Mouse (Mus musculus) forebrain, embryonic 16.5 days (tissue): ENCODE measurements around the gene Zfp879. TPM values are rescaled to one million over a fixed set of nuclear protein-coding genes. Genes with fewer than 3 reads are reported as not detected.

ENCODE experiments used
- ATAC-seq: fragments of 200-750 bp; cut with Nextera tagmentation; 2 replicates; pipeline ENCODE4 v1.8.0; 2017; ENCODE audit warnings: mild to moderate bottlenecking, moderate library complexity
- H3K27ac ChIP-seq: fragments of 300-500 bp; sonication (generic); 2 replicates; pipeline ENCODE4 v1.5.1; 2014; ENCODE audit warnings: low read length, control low read depth
- H3K27me3 ChIP-seq: fragments of 300-500 bp; sonication (generic); replicated peaks from 2 replicates; pipeline ENCODE4 v1.6.1; 2014; ENCODE audit warnings: low read length; ENCODE audit not compliant: control insufficient read depth, insufficient read depth
- H3K36me3 ChIP-seq: fragments of 300-500 bp; sonication (generic); 2 replicates; pipeline ENCODE4 v1.6.1; 2014; ENCODE audit not compliant: control insufficient read depth, insufficient read depth
- H3K4me1 ChIP-seq: fragments of 300-500 bp; sonication (generic); replicated peaks from 2 replicates; pipeline ENCODE4 v1.6.1; 2014; ENCODE audit warnings: low read length; ENCODE audit not compliant: control insufficient read depth, insufficient read depth
- H3K4me2 ChIP-seq: fragments of 300-500 bp; sonication (generic); 2 replicates; pipeline ENCODE4 v1.6.1; 2014; ENCODE audit warnings: mild to moderate bottlenecking, low read length, control low read depth
- H3K4me3 ChIP-seq: fragments of 300-500 bp; sonication (generic); replicated peaks from 2 replicates; pipeline ENCODE4 v1.5.1; 2014; ENCODE audit warnings: mild to moderate bottlenecking, low read length, control low read depth
- H3K9ac ChIP-seq: fragments of 300-500 bp; sonication (generic); replicated peaks from 2 replicates; pipeline ENCODE4 v1.6.1; 2014; ENCODE audit warnings: low read depth, low read length, control low read depth
- H3K9me3 ChIP-seq: fragments of 300-500 bp; sonication (generic); 2 replicates; pipeline ENCODE4 v1.6.1; 2016; ENCODE audit warnings: low read length; ENCODE audit not compliant: control insufficient read depth
- WGBS: fragments of 180-500 bp; shearing (Covaris S2); extraction: QIAGEN DNeasy Blood & Tissue Kit; methylation state at CpG from one replicate; pipeline ENCODE4 v1.1.7; 2014; 5-methylcytosine and 5-hydroxymethylcytosine counted together
- polyA plus RNA-seq: library from polyadenylated mRNA; unstranded; fragments of >200 nt; fragmentation: Nextera tagmentation; extraction: Ambion mirVana; gene quantifications from 2 replicates; pipeline ENCODE4 v1.2.1, GENCODE M21; 2015

Zfp879 gene
- polyA plus RNA-seq, 1 experiment from 2014 or later = 1.9 TPM

DNA sequence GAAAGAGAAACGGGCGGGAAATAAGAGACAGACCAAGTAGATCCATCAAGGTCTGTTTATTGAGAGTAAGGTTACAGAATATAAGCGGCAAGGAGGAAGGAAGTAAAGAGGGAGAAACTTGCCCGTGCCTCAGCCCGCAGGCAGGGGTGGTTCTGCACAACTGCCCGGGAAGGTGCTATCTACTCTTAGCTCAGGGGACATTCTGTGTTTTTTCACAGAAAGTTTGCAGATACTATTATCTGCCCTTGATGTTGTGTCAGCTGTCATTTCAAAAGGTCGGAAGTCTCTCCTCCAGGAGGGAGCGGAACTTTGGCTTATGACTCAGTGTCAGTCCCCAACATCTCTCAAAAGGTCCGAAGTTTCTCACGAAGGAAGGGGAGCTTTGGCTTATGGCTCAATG is 8.0 kb upstream of the Zfp879 start:
- no peak overlapping the region for H3K4me3 ChIP-seq
- 0 out of 2 replicates have a peak, but pooled peaks cover 5% of the 10 kb centered on the region for H3K9me3 ChIP-seq
- H3K36me3 ChIP-seq = no peaks in the 10 kb centered on the region
- no peak overlapping the region for H3K9ac ChIP-seq
- H3K4me1 ChIP-seq = peaks cover 13% of the 10 kb centered on the region
- WGBS = 11% methylated on average over 10 of the region's 10 CpGs
- ATAC-seq = no peak
- H3K27ac ChIP-seq = no peak overlapping the region
- no peak overlapping the region for H3K4me2 ChIP-seq
- peaks cover 49% of the 10 kb centered on the region for H3K27me3 ChIP-seq

DNA sequence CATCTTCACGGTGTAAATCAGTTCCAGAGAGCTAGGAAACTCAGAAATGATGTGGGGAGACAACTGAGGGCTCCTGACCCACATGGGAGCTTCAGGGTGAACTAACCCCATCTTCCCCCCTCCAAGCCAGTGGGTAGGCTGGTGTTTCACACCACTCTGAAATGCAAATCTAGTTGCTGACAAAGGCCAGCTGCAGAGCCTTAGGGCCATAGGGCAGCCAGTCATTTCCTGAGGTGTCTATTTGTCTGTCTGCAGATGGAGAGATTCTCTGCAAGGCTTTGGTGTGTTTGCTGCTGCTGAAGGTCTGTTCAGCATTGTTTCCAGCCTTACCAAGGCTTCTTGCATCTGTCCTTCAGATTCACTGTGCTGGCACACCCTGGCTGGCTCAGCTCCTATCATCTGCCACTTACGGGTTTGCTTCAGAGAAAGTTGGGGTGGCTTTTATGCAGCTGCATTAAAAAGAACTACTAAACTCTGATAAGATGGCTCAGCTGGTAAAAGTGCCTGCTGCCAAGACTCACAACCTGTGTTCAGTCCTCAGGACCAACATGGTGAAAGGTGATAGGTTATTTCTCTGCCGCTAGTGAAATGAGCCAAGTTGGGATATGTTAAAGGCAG is 7.3 kb upstream of the Zfp879 start:
- H3K4me2 ChIP-seq = no peak overlapping the region
- 54% methylated on average over 3 of the region's 3 CpGs for WGBS
- H3K9me3 ChIP-seq = 0 out of 2 replicates have a peak, but pooled peaks cover 5% of the 10 kb centered on the region
- no peak overlapping the region for H3K4me3 ChIP-seq
- no peak overlapping the region for H3K9ac ChIP-seq
- H3K4me1 ChIP-seq = peaks cover 13% of the 10 kb centered on the region
- H3K27ac ChIP-seq = no peak overlapping the region
- no peaks in the 10 kb centered on the region for H3K36me3 ChIP-seq
- no peak for ATAC-seq
- peaks cover 49% of the 10 kb centered on the region for H3K27me3 ChIP-seq

DNA sequence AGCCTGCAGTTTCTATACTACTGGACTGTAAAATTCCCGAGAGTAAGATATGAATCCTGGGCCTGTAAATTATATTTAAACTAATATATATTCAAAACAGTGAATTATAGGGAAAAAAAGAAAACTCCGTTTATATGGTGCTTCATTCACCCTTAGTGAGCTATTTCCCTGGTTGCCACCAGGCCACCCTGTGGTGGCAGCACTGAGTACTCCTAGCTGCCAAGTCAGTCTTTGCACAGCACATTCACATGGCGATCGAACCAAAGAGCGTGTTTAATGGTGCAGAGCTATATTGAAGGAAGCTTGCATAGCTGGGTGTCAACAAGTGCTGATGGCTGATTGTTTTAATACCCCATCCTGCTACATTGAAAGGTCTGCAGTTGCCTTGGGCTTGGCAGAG is 5.7 kb upstream of the Zfp879 start:
- Histone ChIP-seq H3K9me3 (0 out of 2 replicates have a peak, but pooled peaks cover 5% of the 10 kb centered on the region), H3K4me2 (no peak overlapping the region), H3K9ac (no peak overlapping the region), H3K27ac (no peak overlapping the region), H3K4me1 (peaks cover 13% of the 10 kb centered on the region), H3K27me3 (peaks cover 40% of the 10 kb centered on the region), H3K4me3 (no peak overlapping the region), H3K36me3 (no peaks in the 10 kb centered on the region)
- ATAC-seq = no peak
- WGBS = 65% methylated on average over 5 of the region's 5 CpGs

DNA sequence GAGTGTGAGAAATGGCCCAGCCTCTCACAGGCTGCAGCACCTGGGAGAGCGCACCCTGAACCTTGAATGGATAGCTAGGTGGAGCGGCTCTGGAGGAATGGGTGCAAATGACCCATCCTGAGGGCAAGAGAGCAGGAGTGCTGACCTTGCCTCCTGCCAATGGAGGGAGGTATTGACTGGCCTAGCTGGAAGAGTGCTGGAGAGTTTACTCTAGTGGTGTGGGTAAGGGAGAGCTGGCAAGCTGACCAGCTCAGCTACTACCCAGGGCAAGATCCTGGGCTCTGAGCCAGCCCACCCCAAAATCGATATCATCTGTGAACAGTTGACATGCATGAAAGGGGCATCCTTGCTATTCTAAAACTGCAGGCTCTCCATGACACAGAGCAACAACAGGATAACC is 4.6 kb upstream of the Zfp879 start:
- no peak overlapping the region for H3K9ac ChIP-seq
- no peaks in the 10 kb centered on the region for H3K36me3 ChIP-seq
- H3K4me2 ChIP-seq = no peak overlapping the region
- H3K4me1 ChIP-seq = peaks cover 7% of the 10 kb centered on the region
- H3K9me3 ChIP-seq = 0 out of 2 replicates have a peak, but pooled peaks cover 5% of the 10 kb centered on the region
- H3K27me3 ChIP-seq = peaks cover 29% of the 10 kb centered on the region
- WGBS = 95% methylated on average over 3 of the region's 3 CpGs
- H3K27ac ChIP-seq = no peak overlapping the region
- H3K4me3 ChIP-seq = no peak overlapping the region
- no peak for ATAC-seq

DNA sequence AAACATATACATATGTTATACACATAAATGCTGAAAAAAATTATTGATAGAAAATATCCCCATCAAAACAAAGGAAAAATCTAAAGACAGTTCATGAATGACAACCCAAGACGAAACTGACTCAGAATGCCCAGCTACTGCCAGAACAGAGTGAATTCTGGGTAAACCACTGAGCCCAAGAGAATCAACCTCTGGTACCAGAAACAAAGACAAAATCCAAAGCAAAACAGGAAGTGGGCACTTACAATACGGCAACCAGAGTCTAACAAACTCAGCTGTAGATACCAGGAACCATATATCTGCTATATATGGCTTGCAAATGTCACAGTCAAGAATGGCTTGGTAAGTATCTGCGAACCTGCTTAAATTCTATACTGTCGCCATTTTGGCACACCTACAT is 5.6 kb downstream of the Zfp879 start:
- ATAC-seq = no peak
- Histone ChIP-seq H3K27ac (no peak overlapping the region), H3K36me3 (peaks cover 11% of the 10 kb centered on the region), H3K9ac (no peak overlapping the region), H3K27me3 (no peaks in the 10 kb centered on the region), H3K4me3 (no peak overlapping the region), H3K4me2 (no peak overlapping the region), H3K9me3 (0 out of 2 replicates have a peak, but pooled peaks cover 2% of the 10 kb centered on the region), H3K4me1 (peaks cover 8% of the 10 kb centered on the region)
- WGBS = 89% methylated on average over 4 of the region's 4 CpGs

DNA sequence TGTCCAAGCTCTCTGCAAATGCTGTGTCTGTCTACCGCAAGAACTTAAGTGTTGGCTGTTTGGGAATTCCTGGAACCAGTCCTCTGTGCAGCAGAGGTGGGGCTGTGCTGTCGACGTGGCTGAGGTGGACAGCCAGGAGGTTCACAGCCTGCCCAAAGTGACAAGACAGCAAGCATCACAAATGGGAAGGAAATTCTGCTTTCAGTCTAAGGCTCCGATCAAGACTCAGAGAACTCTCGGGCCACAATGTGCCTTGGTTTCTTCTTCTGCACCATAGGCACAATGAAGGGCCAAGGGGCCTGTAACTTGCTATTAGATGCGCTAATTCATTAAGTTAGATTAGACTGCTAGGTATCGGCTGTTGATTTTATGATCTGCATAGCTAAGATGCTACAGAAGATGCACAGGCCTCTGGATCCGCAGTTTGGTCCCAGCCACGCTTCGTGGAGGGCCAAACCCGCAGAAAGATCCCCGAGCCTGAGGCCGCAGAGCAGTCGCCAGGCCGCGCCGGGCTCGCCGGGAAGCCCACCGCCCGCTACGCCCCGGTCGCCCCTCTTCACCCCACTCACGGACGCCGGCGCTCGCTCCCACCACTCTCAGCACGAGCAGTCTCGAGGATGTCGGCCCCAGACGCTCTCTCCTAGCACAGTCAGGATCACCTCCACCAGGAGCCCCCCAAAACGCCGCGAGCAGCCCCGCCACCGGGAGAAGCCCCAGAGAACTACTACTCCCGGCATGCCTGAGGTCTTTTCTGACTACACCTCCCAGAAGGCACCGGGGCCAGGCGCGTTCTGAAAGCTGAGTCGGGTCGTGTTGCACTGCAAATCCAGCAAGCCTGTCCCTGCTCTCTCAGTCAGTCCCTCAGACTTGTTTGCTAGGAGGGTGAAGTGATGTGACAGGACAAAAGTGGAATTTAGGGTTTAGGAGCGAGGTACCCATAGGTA is 14.1 kb downstream of the Zfp879 start, which contains the start of gene Zfp354c:
Zfp354c (minus strand) TSS at position 715 of the 944 bp plus-strand sequence.
- no peaks in the 10 kb centered on the region for H3K27me3 ChIP-seq
- H3K9ac ChIP-seq = peak within 1 kb of the TSS; percentile 95
- under 1% methylated on average over 45 of the region's 45 CpGs for WGBS
- peak within 1 kb of the TSS; percentile 70 for H3K4me2 ChIP-seq
- peak within 1 kb of the TSS; percentile 66 for H3K27ac ChIP-seq
- peaks cover 20% of the 10 kb centered on the region for H3K36me3 ChIP-seq
- H3K4me1 ChIP-seq = peaks cover 10% of the 10 kb centered on the region
- H3K9me3 ChIP-seq = no peaks in the 10 kb centered on the region
- ATAC-seq = peak; percentile 99
- H3K4me3 ChIP-seq = peak within 1 kb of the TSS; percentile 92

DNA sequence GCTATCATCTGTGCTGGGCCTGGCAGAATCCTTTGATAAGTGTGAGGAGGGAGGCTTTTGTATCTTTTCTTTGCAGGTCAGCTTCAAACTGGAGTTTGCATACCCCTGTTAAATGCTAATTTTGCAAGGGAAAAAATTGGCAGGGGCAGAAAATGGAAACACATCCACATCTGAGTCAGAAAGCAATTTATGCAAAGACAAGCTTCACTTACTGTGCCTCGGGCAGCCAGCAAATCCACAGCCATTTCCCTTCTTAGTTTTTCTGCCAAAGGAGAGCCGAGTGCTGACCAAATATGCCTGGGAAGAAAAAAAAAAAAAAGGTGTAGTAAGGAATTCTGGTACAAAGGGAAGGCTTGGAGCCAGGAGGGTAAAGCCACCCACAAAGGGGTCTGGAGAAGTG is 15.1 kb downstream of the Zfp879 start:
- 14% methylated on average over 2 of the region's 2 CpGs for WGBS
- Histone ChIP-seq H3K27ac (no peak overlapping the region), H3K9me3 (no peaks in the 10 kb centered on the region), H3K4me3 (peak overlapping the region; percentile 92), H3K36me3 (peaks cover 27% of the 10 kb centered on the region), H3K4me1 (peaks cover 10% of the 10 kb centered on the region), H3K9ac (no peak overlapping the region), H3K4me2 (peak overlapping the region; percentile 70), H3K27me3 (no peaks in the 10 kb centered on the region)
- no peak for ATAC-seq

DNA sequence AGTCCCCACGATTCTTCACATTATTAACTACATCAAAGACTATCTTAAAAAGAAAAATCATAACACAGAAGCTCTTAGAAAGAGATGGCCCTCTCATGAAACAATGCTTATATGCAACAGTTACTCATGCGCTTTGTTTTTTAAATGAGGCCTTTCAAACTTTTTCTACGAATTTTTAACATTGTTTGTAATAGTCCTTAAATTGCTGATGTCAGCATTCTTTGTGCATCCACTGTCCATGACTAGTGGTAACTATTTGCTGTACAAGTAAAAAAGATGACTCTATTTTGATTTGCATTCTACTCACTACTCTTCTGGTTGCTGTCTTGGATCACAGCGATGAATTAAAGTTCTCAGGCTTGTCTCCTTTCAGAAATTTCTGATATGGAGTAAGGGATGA is 27.1 kb downstream of the Zfp879 start:
- Histone ChIP-seq H3K4me1 (no peaks in the 10 kb centered on the region), H3K9me3 (peaks cover 53% of the 10 kb centered on the region), H3K4me3 (no peak overlapping the region), H3K27ac (no peak overlapping the region), H3K27me3 (no peaks in the 10 kb centered on the region), H3K36me3 (peaks cover 92% of the 10 kb centered on the region), H3K4me2 (no peak overlapping the region), H3K9ac (no peak overlapping the region)
- no peak for ATAC-seq
- WGBS = over 99% methylated on average over 4 of the region's 4 CpGs

DNA sequence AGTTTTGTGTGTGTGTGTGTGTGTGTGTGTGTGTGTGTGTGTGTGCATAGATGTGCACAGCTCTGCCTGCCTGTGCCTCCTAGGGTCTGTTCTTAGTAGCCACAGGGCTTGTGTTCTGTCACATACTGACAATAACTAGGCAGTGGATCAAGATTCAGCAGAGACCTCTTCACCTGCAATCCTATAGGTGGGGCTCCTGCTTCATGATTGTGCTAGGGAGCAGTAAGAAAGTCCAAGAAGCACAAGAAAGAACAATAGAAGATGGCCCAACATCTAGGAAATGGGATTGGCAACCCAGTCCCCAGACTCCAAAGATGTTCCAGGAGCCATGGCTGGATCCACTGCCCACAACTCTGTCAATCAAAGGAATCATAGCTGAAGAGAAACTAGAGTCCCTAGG is 42.5 kb downstream of the Zfp879 start:
- no peak for ATAC-seq
- no peaks in the 10 kb centered on the region for H3K9me3 ChIP-seq
- no peak overlapping the region for H3K4me2 ChIP-seq
- no peak overlapping the region for H3K4me3 ChIP-seq
- H3K9ac ChIP-seq = no peak overlapping the region
- no peak overlapping the region for H3K27ac ChIP-seq
- no peaks in the 10 kb centered on the region for H3K36me3 ChIP-seq
- no peaks in the 10 kb centered on the region for H3K27me3 ChIP-seq
- no peaks in the 10 kb centered on the region for H3K4me1 ChIP-seq
